Mouse (Mus musculus) forebrain, embryonic 12.5 days (tissue): Measurements from ENCODE around the gene Nlgn3. TPM values are rescaled to one million over a fixed set of nuclear protein-coding genes. Genes with fewer than 3 reads are reported as not detected.
"Not testable (repeated sequence)": the region's sequence is repeated elsewhere in the genome, so short reads cannot be mapped to it uniquely, and the experiment has no call there.

Source experiments
- ATAC-seq: fragments of 200-750 bp; cut with Nextera tagmentation; 2 replicates; pipeline ENCODE4 v1.8.0; 2017; ENCODE audit warnings: moderate TSS enrichment; ENCODE audit not compliant: low FRiP score
- H3K27ac ChIP-seq: fragments of 300-500 bp; sonication (generic); 2 replicates; pipeline ENCODE4 v1.5.1; 2016; ENCODE audit warnings: mild to moderate bottlenecking
- H3K27me3 ChIP-seq: fragments of 300-500 bp; sonication (generic); 2 replicates; pipeline ENCODE4 v1.6.1; 2016; ENCODE audit warnings: mild to moderate bottlenecking
- H3K36me3 ChIP-seq: fragments of 300-500 bp; sonication (generic); replicated peaks from 2 replicates; pipeline ENCODE4 v1.6.1; 2016; ENCODE audit warnings: mild to moderate bottlenecking
- H3K4me1 ChIP-seq: fragments of 300-500 bp; sonication (generic); 2 replicates; pipeline ENCODE4 v1.6.1; 2016
- H3K4me2 ChIP-seq: fragments of 300-500 bp; sonication (generic); 2 replicates; pipeline ENCODE4 v1.6.1; 2016; ENCODE audit warnings: mild to moderate bottlenecking, moderate library complexity
- H3K4me3 ChIP-seq: fragments of 300-500 bp; sonication (generic); replicated peaks from 2 replicates; pipeline ENCODE4 v1.5.1; 2016; ENCODE audit warnings: mild to moderate bottlenecking
- H3K9ac ChIP-seq: fragments of 300-500 bp; sonication (generic); 2 replicates; pipeline ENCODE4 v1.6.1; 2016; ENCODE audit warnings: mild to moderate bottlenecking
- H3K9me3 ChIP-seq: fragments of 300-500 bp; sonication (generic); 2 replicates; pipeline ENCODE4 v1.6.1; 2016
- WGBS: fragments of 180-500 bp; shearing (Covaris S2); methylation state at CpG from one replicate; pipeline ENCODE4 v1.1.7; 2016; 5-methylcytosine and 5-hydroxymethylcytosine counted together
- polyA plus RNA-seq: library from polyadenylated mRNA; unstranded; fragments of >200 nt; fragmentation: Nextera tagmentation; extraction: Ambion mirVana; gene quantifications from 2 replicates; pipeline ENCODE4 v1.2.1, GENCODE M21; 2016

The Nlgn3 gene
- polyA plus RNA-seq, 1 experiment from 2014 or later: 32.2 TPM

DNA sequence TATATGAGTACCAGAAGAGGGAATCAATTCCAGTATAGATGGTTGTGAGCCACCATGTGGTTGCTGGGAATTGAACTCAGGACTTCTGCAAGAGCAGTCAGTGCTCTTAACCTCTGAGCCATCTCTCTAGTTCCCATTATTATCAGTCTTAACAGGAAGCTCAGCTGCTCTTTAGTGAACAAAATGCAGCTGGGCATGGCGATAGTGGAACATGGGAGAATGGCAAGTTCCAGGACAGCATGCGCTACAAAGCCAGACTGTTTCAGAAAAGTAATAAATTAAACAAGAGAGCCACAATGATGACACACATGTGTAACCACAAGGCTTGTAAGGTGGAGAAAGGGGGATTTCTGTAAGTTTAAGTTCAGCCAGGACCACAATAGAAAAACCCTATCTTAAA, 46.5 kb downstream of the Nlgn3 start:
- Histone ChIP-seq H3K4me1 (no peaks in the 10 kb centered on the region), H3K36me3 (no peaks in the 10 kb centered on the region), H3K9me3 (no peaks in the 10 kb centered on the region), H3K4me2 (no peak overlapping the region), H3K9ac (no peak overlapping the region), H3K27ac (no peak overlapping the region), H3K27me3 (peaks cover 3% of the 10 kb centered on the region; the same call in 1 of the 2 replicates), H3K4me3 (no peak overlapping the region)
- 81% methylated on average over 2 of the region's 2 CpGs for WGBS
- no peak for ATAC-seq

DNA sequence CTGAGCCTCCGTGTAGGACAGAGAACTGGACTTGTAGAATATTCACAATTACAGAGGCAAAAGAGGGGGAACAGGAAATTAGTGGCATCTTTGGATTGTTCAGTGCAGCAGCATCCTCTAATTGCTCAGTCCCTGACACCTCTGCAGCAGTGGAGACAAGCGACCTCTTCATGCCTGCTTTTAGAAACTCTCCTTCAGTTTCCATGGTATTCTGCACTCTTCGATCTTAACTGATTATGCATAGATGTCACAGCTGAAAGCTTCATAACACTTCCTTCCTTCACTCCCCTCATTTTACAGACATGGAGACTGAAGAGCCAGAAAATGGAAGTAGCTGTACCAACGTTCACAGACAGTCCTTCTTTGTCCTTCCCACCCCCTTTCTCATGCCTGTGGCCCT, 47.5 kb downstream of the Nlgn3 start:
- Histone ChIP-seq H3K27ac (no peak overlapping the region), H3K36me3 (no peaks in the 10 kb centered on the region), H3K27me3 (peaks cover 3% of the 10 kb centered on the region; the same call in 1 of the 2 replicates), H3K4me1 (no peaks in the 10 kb centered on the region), H3K4me2 (no peak overlapping the region), H3K4me3 (no peak overlapping the region), H3K9me3 (no peaks in the 10 kb centered on the region), H3K9ac (no peak overlapping the region)
- 63% methylated on average over 4 of the region's 4 CpGs for WGBS
- ATAC-seq: no peak

DNA sequence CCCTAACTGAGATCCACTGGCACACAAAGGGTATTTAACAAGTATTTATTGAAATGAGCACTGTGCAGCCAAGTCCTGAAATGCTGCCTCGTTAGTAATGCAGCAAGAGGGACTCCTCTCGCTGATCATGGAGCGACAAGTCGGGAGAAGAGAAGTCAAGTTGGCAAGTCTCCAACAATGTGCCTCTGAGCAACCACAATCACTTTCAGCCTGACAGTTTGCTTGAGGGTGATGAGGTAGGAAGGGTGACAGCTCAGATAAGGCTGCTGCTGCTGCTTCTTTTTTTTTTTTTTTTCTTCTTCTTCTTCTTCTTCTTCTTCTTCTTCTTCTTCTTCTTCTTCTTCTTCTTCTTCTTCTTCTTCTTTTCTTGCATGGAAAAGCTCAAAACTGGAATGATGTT, 52.2 kb downstream of the Nlgn3 start:
- no peaks in the 10 kb centered on the region for H3K4me1 ChIP-seq
- 42% methylated on average over 4 of the region's 4 CpGs for WGBS
- H3K27ac ChIP-seq: no peak overlapping the region
- peaks cover 3% of the 10 kb centered on the region; the same call in 1 of the 2 replicates for H3K27me3 ChIP-seq
- no peak overlapping the region for H3K4me2 ChIP-seq
- no peak for ATAC-seq
- H3K36me3 ChIP-seq: no peaks in the 10 kb centered on the region
- H3K4me3 ChIP-seq: no peak overlapping the region
- no peak overlapping the region for H3K9ac ChIP-seq
- no peaks in the 10 kb centered on the region for H3K9me3 ChIP-seq

DNA sequence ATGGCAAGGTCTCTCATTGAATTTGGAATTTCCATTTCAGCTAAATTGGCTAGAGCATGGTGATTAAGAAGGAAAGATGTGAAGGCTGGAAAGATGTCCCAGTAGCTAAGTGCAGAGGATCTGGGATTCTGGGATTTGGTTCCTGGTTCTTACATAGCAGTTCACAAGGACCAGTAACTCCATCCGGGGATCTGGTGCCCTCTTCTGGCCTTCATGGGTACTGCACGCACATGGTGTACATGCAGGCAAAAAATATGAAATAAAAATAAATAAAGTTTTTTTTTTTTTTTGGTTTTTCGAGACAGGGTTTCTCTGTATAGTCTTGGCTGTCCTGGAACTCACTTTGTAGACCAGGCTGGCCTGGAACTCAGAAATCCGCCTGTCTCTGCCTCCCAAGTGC, 59.9 kb downstream of the Nlgn3 start:
- not testable (repeated sequence) for H3K27ac ChIP-seq, ATAC-seq

DNA sequence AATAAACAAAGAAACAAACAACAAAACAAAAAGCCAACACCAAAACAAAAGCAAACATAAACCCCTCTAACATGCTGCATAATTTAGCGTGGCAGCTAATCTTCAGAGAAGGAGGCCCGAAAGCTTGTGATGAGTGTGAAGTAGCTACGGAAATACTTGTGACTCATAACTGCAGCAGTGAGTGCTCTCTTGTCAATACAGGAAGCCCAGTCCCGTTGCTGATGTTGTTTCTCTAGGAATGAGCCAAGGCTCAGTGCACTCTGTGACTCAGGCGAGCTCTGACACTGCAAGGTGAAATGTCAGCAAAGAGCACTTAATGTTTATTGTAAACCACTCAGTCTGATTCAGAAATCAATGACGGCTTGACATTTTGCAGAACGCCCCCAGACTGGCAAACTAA, 70.0 kb downstream of the Nlgn3 start:
- H3K27me3 ChIP-seq: peaks cover 11% of the 10 kb centered on the region; the same call in 1 of the 2 replicates
- no peaks in the 10 kb centered on the region for H3K36me3 ChIP-seq
- no peak overlapping the region for H3K4me3 ChIP-seq
- no peaks in the 10 kb centered on the region for H3K9me3 ChIP-seq
- H3K9ac ChIP-seq: no peak overlapping the region
- no peak for ATAC-seq
- WGBS: 81% methylated on average over 7 of the region's 7 CpGs
- H3K4me1 ChIP-seq: no peaks in the 10 kb centered on the region
- no peak overlapping the region for H3K4me2 ChIP-seq
- H3K27ac ChIP-seq: no peak overlapping the region

More for the DNA sequence above, 59.9 kb downstream of the Nlgn3 start:
- H3K36me3 ChIP-seq, H3K27me3 ChIP-seq, H3K4me2 ChIP-seq, H3K9ac ChIP-seq, H3K4me1 ChIP-seq, H3K9me3 ChIP-seq, H3K4me3 ChIP-seq: not testable (repeated sequence)
- 62% methylated on average over 3 of the region's 4 CpGs for WGBS

DNA sequence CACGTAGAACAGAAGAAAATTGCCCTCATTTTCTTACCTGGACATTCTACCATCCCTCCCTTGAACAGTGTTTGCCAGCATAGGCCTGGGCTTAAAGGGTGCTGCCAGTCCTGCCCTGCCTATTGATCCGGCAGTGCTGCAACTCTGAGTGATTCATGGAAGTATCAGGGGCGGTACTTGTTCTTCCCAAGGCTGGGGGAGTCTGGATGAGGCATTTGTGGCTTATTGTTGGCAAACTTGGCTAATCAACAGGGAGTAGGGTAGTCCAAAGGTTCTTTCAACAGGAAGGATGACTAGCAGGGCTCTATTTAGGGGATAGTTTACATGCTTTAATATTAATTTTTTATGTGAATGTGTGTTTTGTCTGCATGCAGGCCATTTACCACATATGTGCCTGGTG, 71.6 kb downstream of the Nlgn3 start:
- no peak overlapping the region for H3K9ac ChIP-seq
- no peak for ATAC-seq
- H3K27me3 ChIP-seq: peaks cover 11% of the 10 kb centered on the region; the same call in 1 of the 2 replicates
- no peak overlapping the region for H3K4me3 ChIP-seq
- H3K4me1 ChIP-seq: no peaks in the 10 kb centered on the region
- no peak overlapping the region for H3K27ac ChIP-seq
- H3K9me3 ChIP-seq: no peaks in the 10 kb centered on the region
- no peak overlapping the region for H3K4me2 ChIP-seq
- WGBS: 70% methylated on average over 3 of the region's 3 CpGs
- no peaks in the 10 kb centered on the region for H3K36me3 ChIP-seq

DNA sequence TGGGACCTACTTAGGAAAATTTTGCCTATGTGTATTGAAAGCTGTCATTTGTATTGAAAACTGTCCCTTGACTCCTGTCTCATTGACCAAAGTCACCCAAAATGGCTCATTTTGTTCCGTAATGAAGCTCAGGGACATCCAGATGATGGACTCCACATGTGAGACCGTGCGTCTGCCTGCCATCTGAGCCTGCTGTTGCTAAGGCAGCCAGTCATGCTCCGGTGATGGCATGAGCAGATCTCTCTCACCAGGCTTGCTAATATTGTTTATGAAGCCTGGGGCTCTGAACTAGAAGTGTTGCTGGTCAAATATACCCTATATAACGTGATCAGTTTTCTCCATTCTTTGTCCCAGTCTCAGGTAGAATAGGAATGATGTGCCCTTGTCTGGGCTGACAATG, 74.0 kb downstream of the Nlgn3 start:
- H3K4me2 ChIP-seq: no peak overlapping the region
- no peak overlapping the region for H3K9ac ChIP-seq
- H3K4me3 ChIP-seq: no peak overlapping the region
- H3K27me3 ChIP-seq: peaks cover 11% of the 10 kb centered on the region; the same call in 1 of the 2 replicates
- H3K4me1 ChIP-seq: no peaks in the 10 kb centered on the region
- no peak for ATAC-seq
- H3K9me3 ChIP-seq: no peaks in the 10 kb centered on the region
- H3K36me3 ChIP-seq: no peaks in the 10 kb centered on the region
- H3K27ac ChIP-seq: no peak overlapping the region
- WGBS: 73% methylated on average over 5 of the region's 5 CpGs

Other genes starting within 250 kb of the Nlgn3 start
- not detected in 2 replicates for gene Tex11, start 239.5 kb upstream of the Nlgn3 start, polyA plus RNA-seq
- 1.3 and 1.8 TPM in 2 replicates for gene Slc7a3, start 213.1 kb upstream of the Nlgn3 start, polyA plus RNA-seq
- gene Snx12, start 76.6 kb upstream of the Nlgn3 start, polyA plus RNA-seq: 57.3 and 64.6 TPM in 2 replicates
- gene Foxo4, start 44.6 kb upstream of the Nlgn3 start, polyA plus RNA-seq: 1.3 and 1.9 TPM in 2 replicates
- not detected in 2 replicates for gene Gm614, start 35.2 kb upstream of the Nlgn3 start, polyA plus RNA-seq
- 2.0 TPM in 2 replicates for gene Il2rg, start 30.9 kb upstream of the Nlgn3 start, polyA plus RNA-seq
- not detected in 2 replicates for gene Gm20489, start 30.1 kb upstream of the Nlgn3 start, polyA plus RNA-seq
- gene Med12, start 25.1 kb upstream of the Nlgn3 start, polyA plus RNA-seq: 42.0 and 43.1 TPM in 2 replicates
- not detected in 2 replicates for gene Gjb1, start 77.2 kb downstream of the Nlgn3 start, polyA plus RNA-seq
- 37.5 and 37.8 TPM in 2 replicates for gene Zmym3, start 121.7 kb downstream of the Nlgn3 start, polyA plus RNA-seq
- 636 and 666 TPM in 2 replicates for gene Nono, start 130.2 kb downstream of the Nlgn3 start, polyA plus RNA-seq
- gene Itgb1bp2, start 149.9 kb downstream of the Nlgn3 start, polyA plus RNA-seq: 3.3 and 3.9 TPM in 2 replicates
- 28.2 and 29.6 TPM in 2 replicates for gene Taf1, start 233.6 kb downstream of the Nlgn3 start, polyA plus RNA-seq